Mouse (Mus musculus): ENCODE results near the gene Cep85l.

- TF ChIP-seq POLR2A (IDR thresholded peaks at IDR 0.05; ENCODE audit: extremely low read depth, insufficient read depth, low read length): no peak
- TF ChIP-seq CTCF (IDR thresholded peaks at IDR 0.05; ENCODE audit: extremely low read depth, insufficient read depth, low read length): no peak
Measured at GRCm38 (mm10) chr10:53285147-53285546, 94.6 kb downstream of the Cep85l start.

Data from cortical plate, adult 2 months (tissue).